Mouse (Mus musculus) R1 (cell line): ENCODE results near the gene Ctnnbl1.
A peak's percentile ranks its signal among the peaks of the same experiment; 100 is the strongest.

Source experiments
- DNase-seq: peaks from one replicate; pipeline ENCODE4 v3.0.0-alpha.2; 2018; ENCODE audit warnings: low read depth, low spot score

The Ctnnbl1 gene

DNA sequence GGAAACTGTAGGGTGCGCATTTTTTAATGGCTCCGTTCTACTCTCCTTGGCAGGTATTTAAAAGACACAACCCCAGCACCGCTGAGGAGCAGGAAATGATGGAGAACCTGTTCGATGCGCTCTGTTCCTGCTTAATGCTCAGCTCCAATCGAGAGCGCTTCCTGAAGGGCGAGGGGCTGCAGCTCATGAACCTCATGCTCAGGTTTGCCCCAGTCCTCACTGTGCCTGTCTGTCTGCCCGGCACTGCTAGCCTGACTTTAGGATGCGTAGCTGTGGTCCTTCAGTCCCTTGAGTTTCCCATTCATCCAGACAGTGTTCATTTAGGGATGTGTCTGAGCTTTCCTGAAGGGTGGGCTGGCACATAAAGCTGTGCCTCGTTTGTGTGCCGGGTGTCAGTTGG, 82.2 kb downstream of the Ctnnbl1 start:
- no peak for DNase-seq

DNA sequence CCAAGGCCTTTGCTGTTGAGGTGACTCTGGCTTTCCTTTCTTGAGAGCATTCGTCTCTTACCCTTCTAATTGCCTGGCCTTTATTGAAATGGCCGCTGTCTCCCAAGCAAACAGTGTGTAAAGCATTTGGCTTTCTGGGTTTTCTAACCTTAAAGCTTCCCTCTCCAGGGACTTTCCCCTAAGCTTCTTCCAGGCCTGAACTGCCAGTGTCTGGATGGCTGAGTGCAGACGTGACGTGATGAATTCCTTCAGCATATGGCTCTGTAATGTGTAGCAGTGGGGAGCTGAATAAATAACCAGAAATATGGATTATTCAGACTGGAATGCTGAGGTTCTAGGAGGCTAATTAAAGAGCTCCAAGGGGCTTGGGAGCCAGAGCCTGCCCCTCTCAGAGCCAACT, 84.1 kb downstream of the Ctnnbl1 start:
- DNase-seq, result no peak

DNA sequence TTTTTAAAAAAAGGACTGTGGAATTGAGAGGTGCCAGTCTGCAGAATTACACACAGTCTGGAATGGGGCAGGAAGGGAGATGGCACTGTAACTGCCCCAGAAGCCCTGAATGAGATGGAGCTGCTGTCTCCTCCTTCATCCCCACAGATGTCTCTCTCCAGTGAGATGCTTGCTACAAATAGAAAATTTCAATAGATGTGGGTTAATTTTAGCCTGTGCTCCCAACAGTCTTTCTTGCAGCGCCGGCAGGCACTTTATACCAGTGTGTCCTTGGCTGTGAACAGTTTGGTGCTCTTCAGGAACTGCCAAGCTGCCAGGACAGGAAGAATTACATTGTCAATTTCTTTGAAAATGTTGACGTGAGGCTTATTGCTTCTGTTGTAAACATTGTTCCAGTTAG, 86.3 kb downstream of the Ctnnbl1 start:
- DNase-seq, result no peak

DNA sequence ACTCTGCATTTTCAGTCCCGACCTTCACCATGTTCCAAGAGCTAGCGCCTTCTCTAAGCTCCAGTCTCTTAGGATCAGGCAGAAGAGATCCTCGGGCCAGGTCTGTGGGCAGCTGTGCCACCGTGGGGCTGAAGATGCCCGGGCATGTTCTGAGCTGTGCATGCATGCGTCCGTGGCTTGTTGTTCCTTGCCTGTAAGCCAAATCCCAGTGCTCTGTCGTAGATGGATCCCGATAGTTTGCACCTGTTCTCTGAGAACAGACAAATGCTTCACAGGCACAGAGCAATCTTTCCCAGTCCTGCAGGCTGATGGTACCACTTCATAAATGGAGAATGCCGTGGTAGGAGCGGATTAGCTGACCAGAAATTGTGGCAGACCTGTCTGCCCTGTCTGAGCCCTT, 87.0 kb downstream of the Ctnnbl1 start:
- DNase-seq, result no peak

DNA sequence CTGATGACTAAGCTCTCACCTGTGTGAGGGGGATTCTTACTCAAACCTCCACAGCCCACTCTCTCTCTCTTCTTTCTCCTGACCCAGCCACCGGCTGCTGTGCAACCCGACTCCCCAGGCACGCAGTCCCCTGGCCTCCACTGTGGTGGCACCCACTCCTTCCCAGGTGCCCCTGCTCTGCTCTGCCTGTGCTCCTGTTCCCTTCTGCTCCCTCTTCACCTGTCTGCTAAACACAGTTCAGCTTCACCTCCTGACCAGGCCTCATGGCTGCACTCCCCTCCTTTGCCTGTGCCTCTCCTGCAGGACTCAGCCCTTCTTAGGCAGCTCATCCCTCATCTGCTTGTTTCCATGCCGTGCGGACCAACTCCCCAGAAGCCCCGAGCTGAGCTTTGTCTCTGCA, 92.9 kb downstream of the Ctnnbl1 start:
- DNase-seq, result no peak

DNA sequence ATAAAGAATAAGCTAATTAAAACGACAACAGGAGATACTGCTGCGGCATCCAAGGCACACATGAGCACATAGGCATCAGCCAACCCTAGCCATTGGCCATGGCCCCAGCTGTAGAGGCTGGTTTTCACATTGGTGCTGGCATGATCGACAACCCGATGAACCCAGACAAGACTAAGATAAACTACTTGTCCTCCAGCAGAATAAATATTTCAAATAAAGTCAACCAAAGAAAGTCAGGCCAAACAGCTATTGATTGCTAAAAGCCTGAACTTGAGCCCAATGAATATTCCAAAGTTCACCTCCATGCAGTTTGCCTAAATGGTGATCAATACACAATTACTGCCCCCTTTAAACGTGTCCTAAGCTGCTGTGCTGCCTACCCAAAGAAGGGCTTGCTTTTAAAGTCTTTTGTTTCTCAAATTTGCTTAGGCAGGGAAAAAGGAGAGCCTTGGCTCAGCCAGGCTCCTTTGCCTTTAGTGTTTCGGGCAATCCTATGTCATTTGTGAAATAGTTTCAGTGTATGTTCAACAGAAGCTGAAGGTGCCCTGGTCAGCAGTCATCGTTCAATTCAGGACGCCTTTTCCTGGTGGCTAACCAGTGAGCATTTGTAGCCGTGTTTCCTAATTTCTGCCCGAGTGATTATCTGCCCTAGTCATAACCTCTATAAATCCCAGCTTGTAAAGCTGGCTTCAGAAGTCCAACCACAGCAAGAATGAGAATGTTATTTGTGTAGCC, 93.6 kb downstream of the Ctnnbl1 start:
- DNase-seq, result no peak

DNA sequence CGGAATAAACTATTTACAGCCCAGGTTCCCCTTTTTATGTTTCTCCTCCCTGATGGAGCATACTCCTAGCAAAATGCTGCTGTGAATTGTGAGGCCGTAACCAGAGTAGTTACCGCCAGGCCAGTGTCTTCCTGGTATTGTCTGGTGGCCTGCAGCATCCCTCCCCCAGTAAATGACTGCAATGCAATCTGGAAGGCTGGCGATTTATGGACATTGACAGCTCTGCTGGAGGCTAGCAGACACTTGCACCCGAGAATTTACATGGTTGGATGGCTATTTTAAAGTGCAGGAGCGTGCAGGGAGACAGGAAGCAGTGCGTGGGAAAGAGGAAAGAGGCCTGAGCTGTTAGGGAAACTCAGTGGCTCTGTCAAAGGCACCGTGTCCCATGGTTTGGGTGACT, 99.8 kb downstream of the Ctnnbl1 start:
- DNase-seq, result no peak

DNA sequence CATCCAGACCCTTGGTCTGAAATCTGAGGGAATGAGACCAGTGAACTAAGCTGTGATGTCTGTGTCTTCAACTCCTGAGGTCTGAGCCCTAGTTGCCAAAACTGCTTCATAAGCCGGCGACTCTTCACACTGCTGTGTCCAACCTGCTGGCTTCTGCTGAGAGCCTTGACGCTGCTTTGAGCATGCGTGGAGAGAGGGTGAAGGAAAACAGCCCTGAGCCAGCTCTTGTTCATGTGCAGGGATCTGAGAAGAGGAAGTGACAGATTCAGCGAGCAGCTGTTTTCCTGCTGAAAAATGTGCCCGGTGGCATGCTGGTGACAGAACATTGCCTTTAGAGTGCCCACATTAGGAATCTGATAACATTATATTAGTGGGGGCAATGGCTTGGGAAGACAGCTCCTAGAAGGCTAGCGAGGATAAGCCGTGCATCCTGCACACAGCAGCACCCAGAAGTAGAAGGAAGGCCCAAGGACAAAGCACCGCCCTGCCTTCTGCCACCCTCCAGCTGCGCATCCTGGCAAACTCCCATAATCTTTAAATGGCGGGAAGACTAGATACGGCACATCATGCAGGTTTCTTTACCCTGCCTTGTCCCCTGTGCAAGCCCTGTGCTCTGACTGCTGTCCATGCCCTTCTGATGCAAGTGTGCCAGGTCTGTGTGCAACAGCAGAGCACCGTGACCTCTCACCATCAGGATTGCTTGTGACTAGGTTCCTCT, 101.2 kb downstream of the Ctnnbl1 start:
- peak; percentile 52 for DNase-seq

DNA sequence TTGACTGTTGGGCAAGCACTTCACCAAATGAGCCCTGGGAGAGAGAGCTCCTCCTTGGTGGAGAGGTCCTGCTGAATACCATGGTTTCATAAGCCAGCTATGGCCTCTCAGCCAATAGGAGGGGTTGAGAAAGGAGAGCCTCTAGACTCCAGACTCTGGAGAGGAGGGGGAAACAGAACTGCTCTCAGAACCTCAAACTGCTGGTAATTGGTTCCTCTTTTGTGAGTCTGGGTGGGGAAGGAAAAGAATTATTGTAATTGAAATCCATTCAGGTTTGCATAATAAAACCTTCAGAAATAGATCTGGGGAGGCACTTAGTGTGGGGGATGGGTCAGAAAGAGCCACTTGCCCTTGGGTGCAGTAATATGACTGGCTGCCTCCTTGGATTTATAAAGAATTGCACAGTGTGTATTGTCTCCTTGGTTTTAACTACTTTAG, 103.5 kb downstream of the Ctnnbl1 start:
- peak; percentile 96 for DNase-seq

DNA sequence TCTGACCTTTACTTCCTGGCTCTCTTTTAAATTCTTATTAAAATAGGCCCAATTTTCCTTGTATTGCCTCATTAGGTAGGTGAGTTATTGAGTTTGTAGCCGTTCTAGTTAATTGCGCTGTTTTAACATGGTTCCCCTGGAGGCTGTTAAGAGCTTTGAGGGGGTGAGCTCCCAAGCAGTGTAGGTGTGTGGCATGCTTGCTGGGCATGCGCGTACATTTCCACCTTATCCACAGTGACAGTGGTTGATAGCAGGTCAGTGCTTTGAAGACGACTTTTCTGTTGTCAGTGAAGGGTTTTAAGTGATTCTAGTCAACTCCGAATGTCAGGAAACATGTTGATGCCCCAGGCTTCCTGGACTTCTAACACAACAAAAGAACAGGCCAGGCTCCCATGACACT, 103.9 kb downstream of the Ctnnbl1 start:
- peak; percentile 81 for DNase-seq

DNA sequence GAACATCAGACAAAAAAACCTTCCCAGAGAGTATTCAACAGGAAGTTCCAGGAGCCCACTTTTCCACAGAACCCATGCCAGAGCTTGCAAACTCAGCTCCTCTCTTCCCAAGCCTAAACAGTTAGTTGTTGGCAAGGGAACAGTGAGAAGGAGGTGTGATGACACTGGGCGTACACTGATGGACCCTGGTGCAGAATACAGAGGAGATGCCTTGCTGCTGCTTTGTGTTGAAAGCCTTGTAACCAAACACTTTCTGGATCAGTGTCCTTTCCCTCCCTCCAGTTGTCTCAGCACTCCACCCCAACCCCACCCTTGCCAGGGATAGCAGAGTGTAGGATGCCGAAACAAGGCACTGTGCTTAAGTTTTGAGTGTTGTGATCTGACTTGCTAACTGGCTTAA, 107.5 kb downstream of the Ctnnbl1 start:
- peak; percentile 45 for DNase-seq

DNA sequence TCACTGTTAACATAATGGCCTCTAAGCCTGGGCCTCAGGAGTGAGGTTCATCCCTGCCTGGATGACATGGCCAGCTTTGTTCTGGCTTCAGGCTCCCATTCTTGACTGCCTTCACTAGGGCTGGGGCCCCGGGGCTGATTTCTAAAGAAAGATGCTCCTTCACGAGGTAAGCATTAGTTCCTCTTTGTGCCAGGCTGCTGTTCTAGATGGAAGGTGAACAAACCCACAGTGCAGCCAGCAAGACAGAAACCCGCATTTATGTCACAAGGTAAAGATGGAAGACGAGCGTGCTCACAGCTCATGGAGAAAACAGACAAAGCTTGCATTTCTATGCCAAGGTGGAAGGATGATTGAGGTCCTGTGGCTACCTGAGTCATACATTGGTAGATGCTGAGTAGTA, 108.6 kb downstream of the Ctnnbl1 start:
- DNase-seq, result no peak

DNA sequence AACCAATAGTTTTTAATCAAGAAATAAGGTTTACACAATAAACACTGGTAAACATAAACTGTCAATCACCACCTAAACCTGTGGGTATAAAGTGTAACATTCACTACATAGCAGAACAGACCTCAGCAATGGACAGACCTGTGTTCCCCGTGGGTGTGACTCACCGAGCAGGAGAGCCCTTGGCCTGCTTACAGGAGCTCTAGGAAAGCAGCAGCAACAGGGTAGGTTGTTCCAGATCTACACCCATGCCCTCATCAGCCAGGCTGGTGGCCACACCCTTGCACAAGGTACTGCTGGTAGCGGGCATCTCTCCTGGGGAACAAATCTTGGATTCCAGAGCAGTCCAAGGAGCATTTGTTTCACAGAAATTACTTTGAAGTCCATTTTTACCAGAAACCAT, 115.9 kb downstream of the Ctnnbl1 start:
- DNase-seq, result no peak

DNA sequence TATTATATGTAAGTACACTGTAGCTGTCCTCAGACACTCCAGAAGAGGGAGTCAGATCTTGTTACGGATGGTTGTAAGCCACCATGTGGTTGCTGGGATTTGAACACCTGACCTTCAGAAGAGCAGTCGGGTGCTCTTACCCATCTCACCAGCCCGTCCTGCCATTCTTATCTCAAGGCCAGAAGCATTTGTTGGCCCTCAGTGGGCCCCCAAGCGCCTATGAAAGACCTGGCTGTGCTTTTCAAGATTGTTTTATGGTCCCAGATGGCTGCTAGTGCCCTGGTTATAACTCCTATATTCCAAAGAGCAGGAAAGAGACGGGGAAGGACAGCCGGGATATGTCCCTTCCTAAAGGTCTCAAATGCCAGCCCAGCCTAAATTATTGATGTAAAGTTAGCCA, 118.6 kb downstream of the Ctnnbl1 start:
- no peak for DNase-seq

DNA sequence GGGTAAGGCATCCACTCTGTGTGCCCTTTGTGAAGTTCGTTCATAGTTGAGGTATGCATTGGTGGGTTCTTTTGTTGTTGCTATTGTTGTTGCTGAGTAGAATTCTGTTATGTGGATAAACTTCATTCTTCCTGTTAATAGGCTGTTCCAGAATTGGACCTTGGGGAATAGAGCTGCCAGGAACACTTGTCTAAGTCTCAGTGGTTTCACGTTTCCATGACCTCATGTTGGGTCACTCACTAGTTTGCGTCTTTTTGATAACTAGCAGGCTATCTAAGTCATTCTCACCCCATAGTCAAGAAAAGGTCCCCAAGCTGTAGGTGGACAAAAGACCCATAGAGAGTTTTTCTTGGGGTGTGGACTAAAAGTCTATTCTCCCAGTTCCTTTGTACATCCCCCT, 120.3 kb downstream of the Ctnnbl1 start:
- DNase-seq, result no peak

DNA sequence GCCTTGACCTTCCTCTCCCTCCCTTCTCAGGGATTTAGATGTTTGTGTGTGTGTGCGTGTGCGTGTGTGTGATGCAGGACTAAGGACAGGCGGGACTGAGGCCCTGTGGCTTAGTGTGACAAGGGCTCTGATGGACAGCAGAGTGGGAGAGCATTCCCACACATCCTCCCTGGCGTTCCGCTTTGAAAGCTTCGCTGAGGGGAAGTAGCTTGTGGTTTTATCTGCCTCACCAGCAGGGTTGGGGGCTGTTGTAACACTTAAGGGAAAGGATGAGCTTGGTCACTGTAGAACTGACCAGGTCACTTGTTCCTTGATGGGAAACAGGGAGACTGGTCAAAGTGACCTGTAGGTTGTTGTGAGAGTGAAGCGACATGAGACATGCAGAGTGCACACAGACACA, 121.1 kb downstream of the Ctnnbl1 start:
- DNase-seq, result no peak

DNA sequence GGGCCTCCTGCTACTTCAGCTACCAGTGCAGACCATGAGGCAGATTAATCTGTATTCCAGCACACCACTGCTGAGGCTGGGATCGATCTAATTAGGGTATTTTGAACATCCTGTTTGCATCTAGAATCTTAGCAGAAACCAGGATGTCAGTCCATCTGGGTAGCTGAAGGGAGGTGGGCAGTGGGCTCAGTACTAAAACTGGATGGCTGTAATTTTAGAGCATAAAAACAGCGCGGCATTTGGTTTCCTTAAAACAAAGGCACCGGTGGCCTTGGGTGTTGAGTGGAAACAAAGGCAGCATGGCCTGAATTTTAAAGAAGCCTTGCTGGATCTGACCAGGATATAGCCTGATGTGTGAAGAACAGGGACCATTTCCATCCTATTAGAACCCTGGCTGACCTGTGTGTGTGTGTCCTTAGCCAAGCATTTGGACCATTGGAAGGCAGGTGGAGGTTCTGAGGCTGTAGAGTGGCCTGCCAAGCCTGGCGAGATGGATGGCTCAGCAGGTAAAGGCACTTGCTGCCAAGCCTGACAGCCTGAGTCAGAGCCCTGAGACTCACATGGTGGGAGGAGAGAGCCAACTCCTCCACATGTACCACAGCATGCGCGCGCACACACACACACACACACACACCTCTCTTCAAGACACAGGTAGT, 122.0 kb downstream of the Ctnnbl1 start:
- no peak for DNase-seq

DNA sequence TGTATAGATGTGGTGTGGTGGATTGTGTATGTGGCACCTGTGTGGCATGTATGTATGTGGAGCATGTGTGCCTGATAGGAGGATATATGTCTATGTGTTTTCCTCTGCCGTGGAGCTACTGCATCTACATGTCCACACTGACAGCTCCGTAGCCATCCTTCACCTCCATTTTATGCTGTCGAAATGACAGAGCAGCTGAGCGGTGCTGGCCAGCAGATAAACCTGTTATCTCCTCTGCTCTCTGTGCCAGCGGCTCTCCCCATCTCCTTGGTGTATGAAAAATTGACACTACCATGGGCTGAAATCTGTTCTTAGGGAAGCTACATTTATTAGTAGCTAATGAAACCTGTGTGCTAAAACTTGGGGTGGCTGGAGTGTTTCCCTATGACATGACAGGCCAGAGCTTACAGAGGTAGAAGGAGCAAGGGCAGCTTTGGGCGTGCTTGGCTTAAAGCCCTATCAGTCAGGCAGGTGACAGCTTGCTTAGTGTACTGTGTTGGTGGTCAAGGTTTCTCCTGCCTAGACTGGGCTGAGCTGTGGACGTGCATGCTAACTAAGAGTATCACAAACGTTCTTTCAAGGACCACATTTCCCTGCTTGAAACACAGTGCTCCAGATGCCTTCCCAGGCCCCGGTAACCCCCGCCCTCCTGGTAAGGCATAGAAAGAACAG, 124.2 kb downstream of the Ctnnbl1 start:
- no peak for DNase-seq

DNA sequence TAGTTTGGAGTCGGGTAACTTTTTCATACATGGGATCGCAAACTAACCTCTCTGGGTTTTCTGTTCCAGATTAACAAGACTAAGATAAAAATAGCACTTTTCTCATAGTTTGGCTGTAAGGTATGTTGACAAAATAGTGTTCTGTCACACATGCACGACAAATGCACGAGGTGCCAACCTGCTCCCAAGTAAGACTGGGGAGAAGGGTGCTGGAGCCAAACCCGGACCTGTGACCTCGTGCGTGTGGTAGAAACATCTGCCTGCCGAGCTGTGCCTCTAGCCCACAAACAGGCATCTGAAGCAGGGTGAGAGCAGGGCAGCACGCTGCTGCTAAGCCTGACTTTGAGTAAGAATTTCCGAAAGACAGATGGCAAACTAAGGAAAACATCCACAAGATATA, 125.1 kb downstream of the Ctnnbl1 start:
- no peak for DNase-seq

DNA sequence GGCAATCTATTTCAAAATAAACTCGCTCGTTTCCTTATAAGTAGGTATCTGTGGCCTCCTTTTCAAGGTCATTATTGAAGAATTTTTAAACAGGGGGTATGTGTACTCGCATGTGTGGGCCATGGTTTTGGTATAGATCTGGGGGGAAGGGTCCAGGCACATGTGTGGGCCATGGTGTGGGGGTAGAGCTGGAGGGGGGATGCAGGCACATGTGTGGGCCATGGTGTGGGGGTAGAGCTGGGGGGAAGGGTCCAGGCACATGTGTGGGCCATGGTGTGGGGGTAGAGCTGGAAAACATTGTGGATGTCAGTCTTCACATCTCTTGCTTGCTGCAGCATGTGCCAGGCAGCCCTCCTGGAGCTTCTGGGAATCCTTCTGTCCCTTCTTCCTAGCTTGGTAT, 129.9 kb downstream of the Ctnnbl1 start:
- DNase-seq, result no peak

DNA sequence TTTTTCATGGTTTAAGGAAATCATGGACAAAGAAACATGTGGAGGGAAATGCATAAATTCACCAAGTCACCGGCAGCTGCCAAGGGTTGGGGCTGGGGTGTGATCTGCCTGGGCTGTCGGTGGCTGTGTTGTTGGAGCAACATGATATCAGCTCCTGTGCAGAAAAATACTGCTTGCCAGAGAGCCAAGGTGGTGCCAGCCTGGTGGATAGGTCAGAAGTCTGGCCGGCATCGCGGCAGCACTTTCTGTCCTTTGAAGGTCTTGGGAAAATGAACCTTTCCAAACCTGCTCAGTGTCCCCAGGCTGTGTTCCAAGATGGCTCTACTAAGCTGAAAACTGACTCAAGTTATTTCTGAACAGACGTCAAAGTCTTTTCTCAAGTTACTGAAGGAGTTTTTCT, 133.0 kb downstream of the Ctnnbl1 start:
- DNase-seq, result no peak

DNA sequence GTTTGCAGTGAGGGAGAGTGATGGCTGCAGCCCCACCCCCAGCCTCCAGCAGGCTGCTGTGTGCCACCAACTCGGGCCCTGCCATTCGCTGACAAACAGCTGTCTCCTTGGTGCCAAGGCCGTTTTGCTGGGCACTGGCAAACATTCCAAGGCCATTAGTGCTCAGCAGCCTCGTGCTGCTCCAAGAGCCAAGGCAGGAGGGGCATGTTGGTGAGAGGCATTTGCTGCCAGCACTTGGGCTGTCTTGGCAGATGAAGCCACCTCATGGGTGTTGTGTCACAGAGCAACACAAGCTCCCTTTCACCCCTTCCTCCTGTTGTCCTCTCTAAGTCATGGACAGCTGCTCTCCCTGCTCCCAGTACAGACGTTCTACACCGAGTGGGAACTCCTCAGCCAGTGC, 136.0 kb downstream of the Ctnnbl1 start:
- DNase-seq, result no peak
